8 mouse cellular contexts compared by ENCODE assay signal in the genomic region with DNA sequence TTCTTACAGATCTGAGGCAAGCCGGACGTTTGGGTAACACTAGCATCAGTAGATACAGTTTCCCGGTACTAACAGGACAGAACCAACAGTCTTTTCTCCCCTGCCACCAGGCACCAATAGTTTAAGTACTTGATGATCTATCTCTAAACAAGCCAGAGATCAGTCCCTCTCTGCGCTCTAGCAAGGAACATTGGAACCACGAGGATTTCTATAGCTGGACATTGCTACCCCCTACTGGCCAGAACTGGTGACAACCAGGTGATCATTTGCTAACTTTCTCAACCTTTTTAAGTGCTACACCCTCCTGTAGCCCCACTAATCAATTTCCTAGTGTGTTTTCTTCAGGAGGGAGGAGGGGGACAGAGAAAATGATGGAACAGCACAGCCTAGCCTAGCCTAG. TPM values are rescaled to one million over a fixed set of nuclear protein-coding genes. Genes with fewer than 3 reads are reported as not detected.
DNase-seq lines count a peak whose midpoint lies in the region; ATAC-seq and TF ChIP-seq lines count a peak whose summit lies in the region.

No protein-coding gene starts in this region.

- no peak overlapping the region for H3K27ac ChIP-seq in hindbrain, embryonic 14.5 days
- H3K27ac ChIP-seq in limb, embryonic 14.5 days (replicated peaks; ENCODE audit: low read depth, low read length): no peak overlapping the region
- H3K27ac ChIP-seq in midbrain, embryonic 15.5 days: no peak overlapping the region

- no peaks in the 10 kb centered on the region for H3K36me3 ChIP-seq in hindbrain, embryonic 14.5 days (replicated peaks; ENCODE audit: control insufficient read depth, insufficient read depth)
- H3K36me3 ChIP-seq in limb, embryonic 14.5 days (ENCODE audit: control insufficient read depth, insufficient read depth, low read length): no peaks in the 10 kb centered on the region
- no peaks in the 10 kb centered on the region for H3K36me3 ChIP-seq in midbrain, embryonic 15.5 days (replicated peaks)

- no peak overlapping the region for H3K9ac ChIP-seq in hindbrain, embryonic 14.5 days
- H3K9ac ChIP-seq in limb, embryonic 14.5 days (ENCODE audit: low read depth, low read length, severe bottlenecking): no peak overlapping the region
- no peak overlapping the region for H3K9ac ChIP-seq in midbrain, embryonic 15.5 days

- H3K4me3 ChIP-seq in hindbrain, embryonic 14.5 days (replicated peaks; ENCODE audit: low read length): no peak overlapping the region
- no peak overlapping the region for H3K4me3 ChIP-seq in limb, embryonic 14.5 days (replicated peaks; ENCODE audit: low read length)
- H3K4me3 ChIP-seq in midbrain, embryonic 15.5 days: no peak overlapping the region

- H3K4me2 ChIP-seq in hindbrain, embryonic 14.5 days (replicated peaks): no peak overlapping the region
- no peak overlapping the region for H3K4me2 ChIP-seq in limb, embryonic 14.5 days (replicated peaks; ENCODE audit: low read depth, low read length, severe bottlenecking)
- no peak overlapping the region for H3K4me2 ChIP-seq in midbrain, embryonic 15.5 days

- H3K4me1 ChIP-seq in hindbrain, embryonic 14.5 days (replicated peaks; ENCODE audit: control insufficient read depth, insufficient read depth, low read length): no peaks in the 10 kb centered on the region
- no peaks in the 10 kb centered on the region for H3K4me1 ChIP-seq in limb, embryonic 14.5 days (ENCODE audit: control insufficient read depth, insufficient read depth, low read length)
- H3K4me1 ChIP-seq in midbrain, embryonic 15.5 days: no peaks in the 10 kb centered on the region

- no peak for TF ChIP-seq POLR2A in limb, embryonic 14.5 days (IDR thresholded peaks at IDR 0.05; ENCODE audit: borderline replicate concordance, extremely low read depth, insufficient read depth, insufficient read length)

- no peaks in the 10 kb centered on the region for H3K27me3 ChIP-seq in hindbrain, embryonic 14.5 days (ENCODE audit: control insufficient read depth, insufficient read depth, low read length)
- no peaks in the 10 kb centered on the region for H3K27me3 ChIP-seq in limb, embryonic 14.5 days (ENCODE audit: control insufficient read depth, insufficient read depth, low read length)
- H3K27me3 ChIP-seq in midbrain, embryonic 15.5 days (replicated peaks): no peaks in the 10 kb centered on the region

- peak; percentile 37 for DNase-seq in right cerebral cortex, postnatal 4 days
- DNase-seq in right cerebral cortex, postnatal 36 days (ENCODE audit: low spot score in 2 of 2): no peak
- DNase-seq in T-cell, adult 2 months (ENCODE audit: low spot score): peak; percentile 40
- peak; percentile 80 for DNase-seq in embryo, embryonic 11 days
- DNase-seq in hindbrain, embryonic 14.5 days (ENCODE audit: low spot score): peak; percentile 82
- DNase-seq in limb, embryonic 14.5 days (ENCODE audit: low spot score): peak; percentile 77
- peak; percentile 67 for DNase-seq in thymus, postnatal 4 days

- ATAC-seq in hindbrain, embryonic 14.5 days (ENCODE audit: low FRiP score): peak; percentile 57; the same call in 1 of the 2 replicates
- ATAC-seq in limb, embryonic 14.5 days (ENCODE audit: low FRiP score, low read depth): no peak
- peak; percentile 58 for ATAC-seq in midbrain, embryonic 15.5 days (replicated peaks)

- 38% methylated on average over 5 of the region's 5 CpGs for WGBS in hindbrain, embryonic 14.5 days
- 35% methylated on average over 5 of the region's 5 CpGs for WGBS in limb, embryonic 14.5 days
- WGBS in midbrain, embryonic 15.5 days: 30% methylated on average over 5 of the region's 5 CpGs

- no peaks in the 10 kb centered on the region for H3K9me3 ChIP-seq in hindbrain, embryonic 14.5 days (ENCODE audit: control insufficient read depth, low read length)
- H3K9me3 ChIP-seq in limb, embryonic 14.5 days (ENCODE audit: control insufficient read depth, low read length): no peaks in the 10 kb centered on the region
- no peaks in the 10 kb centered on the region for H3K9me3 ChIP-seq in midbrain, embryonic 15.5 days

RNA-seq across cellular contexts. Expression of a gene that starts 15.4 kb away (rescaled TPM):
- polyA plus RNA-seq in hindbrain, embryonic 14.5 days (2014; fragmentation: Nextera tagmentation; extraction: Ambion mirVana): 42.5 and 43.3 TPM in 2 replicates
- 83.3 and 105 TPM in 2 replicates for polyA plus RNA-seq in limb, embryonic 14.5 days (2012; rRNA removed)
- polyA plus RNA-seq in limb, embryonic 14.5 days (2014; fragmentation: Nextera tagmentation; extraction: Ambion mirVana): 44.3 and 46.3 TPM in 2 replicates
- polyA plus RNA-seq in midbrain, embryonic 15.5 days (2015; fragmentation: Nextera tagmentation; extraction: Ambion mirVana): 26.9 and 27.3 TPM in 2 replicates

Comparison
In these comparisons a context has a peak if more than half of its experiments do, and no peak if none do; other contexts are left out.
1. DNase-seq: peak in right cerebral cortex, postnatal 4 days (single experiment), T-cell, adult 2 months (single experiment), embryo, embryonic 11 days (single experiment), hindbrain, embryonic 14.5 days (single experiment), limb, embryonic 14.5 days (single experiment) and thymus, postnatal 4 days (single experiment); none in right cerebral cortex, postnatal 36 days (0 of 2).